Mouse (Mus musculus) midbrain, postnatal 0 days (tissue): ENCODE data around the gene Dennd1a. TPM values are rescaled to one million over a fixed set of nuclear protein-coding genes. Genes with fewer than 3 reads are reported as not detected.

Experiments used
- ATAC-seq: fragments of 200-750 bp; cut with Nextera tagmentation; 2 replicates; pipeline ENCODE4 v1.8.0; 2017; ENCODE audit warnings: moderate number of reproducible peaks, mild to moderate bottlenecking, moderate TSS enrichment, moderate library complexity; ENCODE audit not compliant: low FRiP score
- DNase-seq: peaks from one replicate; pipeline ENCODE4 v3.0.0-alpha.2; 2015; ENCODE audit warnings: low spot score
- H3K27ac ChIP-seq: fragments of 300-500 bp; sonication (generic); 2 replicates; pipeline ENCODE4 v1.5.1; 2014; ENCODE audit warnings: low read depth, mild to moderate bottlenecking, low read length, mixed read lengths
- H3K27me3 ChIP-seq: fragments of 300-500 bp; sonication (generic); 2 replicates; pipeline ENCODE4 v1.6.1; 2014; ENCODE audit warnings: low read length, control low read depth, mixed read lengths; ENCODE audit not compliant: insufficient read depth
- H3K36me3 ChIP-seq: fragments of 300-500 bp; sonication (generic); 2 replicates; pipeline ENCODE4 v1.6.1; 2014; ENCODE audit warnings: low read length, control low read depth, mixed read lengths; ENCODE audit not compliant: insufficient read depth
- H3K4me1 ChIP-seq: fragments of 300-500 bp; sonication (generic); 2 replicates; pipeline ENCODE4 v1.6.1; 2014; ENCODE audit warnings: mild to moderate bottlenecking, control low read depth, antibody characterized with exemption, low read length, mixed read lengths; ENCODE audit not compliant: insufficient read depth
- H3K4me2 ChIP-seq: fragments of 300-500 bp; sonication (generic); 2 replicates; pipeline ENCODE4 v1.6.1; 2014; ENCODE audit warnings: low read depth, mild to moderate bottlenecking, low read length, mixed read lengths; ENCODE audit not compliant: poor library complexity, severe bottlenecking
- H3K4me3 ChIP-seq: fragments of 300-500 bp; sonication (generic); 2 replicates; pipeline ENCODE4 v1.5.1; 2014; ENCODE audit warnings: low read depth, mild to moderate bottlenecking, low read length, moderate library complexity
- H3K9ac ChIP-seq: fragments of 300-500 bp; sonication (generic); replicated peaks from 2 replicates; pipeline ENCODE4 v1.6.1; 2014; ENCODE audit warnings: mild to moderate bottlenecking, low read length, moderate library complexity, mixed read lengths; ENCODE audit not compliant: poor library complexity, severe bottlenecking
- H3K9me3 ChIP-seq: fragments of 300-500 bp; sonication (generic); 2 replicates; pipeline ENCODE4 v1.6.1; 2016; ENCODE audit warnings: low read length, control low read depth
- CTCF ChIP-seq: IDR thresholded peaks from 2 replicates; pipeline ENCODE4 v1.5.1; 2016; ENCODE audit warnings: antibody characterized with exemption, mild to moderate bottlenecking
- WGBS: fragments of 180-500 bp; shearing (Covaris S2); extraction: QIAGEN DNeasy Blood & Tissue Kit; methylation state at CpG from one replicate; pipeline ENCODE4 v1.1.7; 2014; 5-methylcytosine and 5-hydroxymethylcytosine counted together
- polyA plus RNA-seq: library from polyadenylated mRNA; unstranded; fragments of >200 nt; fragmentation: Nextera tagmentation; extraction: Ambion mirVana; gene quantifications from 2 replicates; pipeline ENCODE4 v1.2.1, GENCODE M21; 2015
- total RNA-seq: library from RNA; depleted of rRNA; stranded (reverse); fragments of >200 nt; gene quantifications from 2 replicates; pipeline ENCODE4 v1.2.3, GENCODE M21; 2014

The Dennd1a gene
- total and polyA plus RNA-seq, 2 experiments from 2014 or later, result 15.9 to 51.1 TPM

DNA sequence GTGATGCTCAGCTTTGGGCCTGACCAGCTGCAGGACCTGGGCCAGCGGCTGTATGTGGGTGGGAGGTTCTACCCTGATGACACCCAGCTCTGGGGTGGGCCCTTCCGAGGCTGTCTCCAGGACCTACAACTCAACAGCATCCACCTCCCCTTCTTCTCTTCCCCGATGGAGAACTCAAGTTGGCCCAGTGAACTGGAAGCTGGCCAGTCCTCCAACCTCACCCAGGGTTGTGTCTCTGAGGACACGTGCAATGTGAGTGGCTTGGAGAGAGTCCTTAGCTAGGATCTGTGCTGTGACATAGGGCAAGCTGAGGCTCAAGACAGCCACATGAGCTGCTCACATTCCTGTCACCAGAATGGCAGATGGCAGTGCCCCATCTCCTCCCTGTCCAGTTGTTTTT, 495.9 kb downstream of the Dennd1a start:
- Histone ChIP-seq H3K4me2 (no peak overlapping the region), H3K4me3 (no peak overlapping the region), H3K9me3 (no peaks in the 10 kb centered on the region), H3K27me3 (no peaks in the 10 kb centered on the region), H3K4me1 (no peaks in the 10 kb centered on the region), H3K27ac (no peak overlapping the region), H3K9ac (no peak overlapping the region), H3K36me3 (no peaks in the 10 kb centered on the region)
- no peak for ATAC-seq
- 79% methylated on average over 4 of the region's 4 CpGs for WGBS
- no peak for TF ChIP-seq CTCF
- no peak for DNase-seq

GRCm38 (mm10) chr2:37790738-37791137, 496.5 kb downstream of the Dennd1a start:
- ATAC-seq (no peak), DNase-seq (no peak)
- 94% methylated on average over 14 of the region's 14 CpGs for WGBS
- Histone ChIP-seq H3K36me3 (no peaks in the 10 kb centered on the region), H3K27me3 (no peaks in the 10 kb centered on the region), H3K27ac (no peak overlapping the region), H3K4me2 (no peak overlapping the region), H3K9me3 (no peaks in the 10 kb centered on the region), H3K4me1 (no peaks in the 10 kb centered on the region), H3K4me3 (no peak overlapping the region), H3K9ac (no peak overlapping the region)
- no peak for TF ChIP-seq CTCF

GRCm38 (mm10) chr2:37789995-37790394, 497.2 kb downstream of the Dennd1a start:
- Histone ChIP-seq H3K27ac (no peak overlapping the region), H3K4me2 (no peak overlapping the region), H3K27me3 (no peaks in the 10 kb centered on the region), H3K4me1 (no peaks in the 10 kb centered on the region), H3K9ac (no peak overlapping the region), H3K9me3 (no peaks in the 10 kb centered on the region), H3K4me3 (no peak overlapping the region), H3K36me3 (no peaks in the 10 kb centered on the region)
- no peak for TF ChIP-seq CTCF
- DNase-seq (no peak), ATAC-seq (no peak)
- 84% methylated on average over 10 of the region's 10 CpGs for WGBS

GRCm38 (mm10) chr2:37789029-37789428, 498.2 kb downstream of the Dennd1a start:
- no peaks in the 10 kb centered on the region for H3K4me1 ChIP-seq
- H3K4me2 ChIP-seq, result no peak overlapping the region
- no peak for DNase-seq
- H3K9ac ChIP-seq, result no peak overlapping the region
- no peaks in the 10 kb centered on the region for H3K9me3 ChIP-seq
- ATAC-seq, result no peak
- H3K27me3 ChIP-seq, result no peaks in the 10 kb centered on the region
- H3K36me3 ChIP-seq, result no peaks in the 10 kb centered on the region
- no peak for TF ChIP-seq CTCF
- no peak overlapping the region for H3K27ac ChIP-seq
- no peak overlapping the region for H3K4me3 ChIP-seq
- 90% methylated on average over 5 of the region's 5 CpGs for WGBS

GRCm38 (mm10) chr2:37788176-37788962, 498.8 kb downstream of the Dennd1a start:
- TF ChIP-seq CTCF, result no peak
- 59% methylated on average over 7 of the region's 7 CpGs for WGBS
- Histone ChIP-seq H3K27ac (no peak overlapping the region), H3K9me3 (no peaks in the 10 kb centered on the region), H3K27me3 (no peaks in the 10 kb centered on the region), H3K9ac (no peak overlapping the region), H3K4me1 (no peaks in the 10 kb centered on the region), H3K4me3 (no peak overlapping the region), H3K4me2 (no peak overlapping the region), H3K36me3 (no peaks in the 10 kb centered on the region)
- ATAC-seq, result peak; percentile 28; the same call in 1 of the 2 replicates
- DNase-seq, result peak; percentile 63

DNA sequence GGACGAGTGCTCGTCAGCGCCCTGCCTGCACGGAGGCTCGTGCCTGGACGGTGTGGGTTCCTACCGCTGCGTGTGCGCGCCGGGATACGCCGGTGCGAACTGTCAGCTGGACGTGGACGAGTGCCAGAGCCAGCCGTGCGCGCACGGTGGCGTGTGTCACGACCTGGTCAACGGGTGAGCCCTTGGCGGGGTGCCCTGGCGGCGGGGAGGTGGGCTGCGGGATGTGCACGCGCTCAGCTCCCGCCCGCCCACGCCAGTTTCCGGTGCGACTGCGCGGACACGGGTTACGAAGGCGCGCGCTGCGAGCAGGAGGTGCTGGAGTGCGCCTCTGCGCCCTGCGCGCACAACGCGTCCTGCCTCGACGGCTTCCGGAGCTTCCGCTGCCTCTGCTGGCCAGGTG, 500.7 kb downstream of the Dennd1a start:
- no peaks in the 10 kb centered on the region for H3K4me1 ChIP-seq
- peak overlapping the region; percentile 31 for H3K4me2 ChIP-seq
- TF ChIP-seq CTCF, result no peak
- H3K27ac ChIP-seq, result no peak overlapping the region
- no peak for DNase-seq
- H3K9ac ChIP-seq, result no peak overlapping the region
- no peaks in the 10 kb centered on the region for H3K27me3 ChIP-seq
- H3K4me3 ChIP-seq, result 0 out of 2 replicates have a peak overlapping the region, but pooled peaks have one; percentile 3
- 48% methylated on average over 51 of the region's 52 CpGs for WGBS
- 0 out of 2 replicates have a peak, but pooled peaks have one; percentile 21 for ATAC-seq
- H3K36me3 ChIP-seq, result no peaks in the 10 kb centered on the region
- no peaks in the 10 kb centered on the region for H3K9me3 ChIP-seq
